Mouse (Mus musculus): Measurements from ENCODE around the gene Xiap. TPM values are rescaled to one million over a fixed set of nuclear protein-coding genes. Genes with fewer than 3 reads are reported as not detected.

The Xiap gene
- polyA plus RNA-seq, 1 experiment from 2014 or later, result 9.6 TPM

DNA sequence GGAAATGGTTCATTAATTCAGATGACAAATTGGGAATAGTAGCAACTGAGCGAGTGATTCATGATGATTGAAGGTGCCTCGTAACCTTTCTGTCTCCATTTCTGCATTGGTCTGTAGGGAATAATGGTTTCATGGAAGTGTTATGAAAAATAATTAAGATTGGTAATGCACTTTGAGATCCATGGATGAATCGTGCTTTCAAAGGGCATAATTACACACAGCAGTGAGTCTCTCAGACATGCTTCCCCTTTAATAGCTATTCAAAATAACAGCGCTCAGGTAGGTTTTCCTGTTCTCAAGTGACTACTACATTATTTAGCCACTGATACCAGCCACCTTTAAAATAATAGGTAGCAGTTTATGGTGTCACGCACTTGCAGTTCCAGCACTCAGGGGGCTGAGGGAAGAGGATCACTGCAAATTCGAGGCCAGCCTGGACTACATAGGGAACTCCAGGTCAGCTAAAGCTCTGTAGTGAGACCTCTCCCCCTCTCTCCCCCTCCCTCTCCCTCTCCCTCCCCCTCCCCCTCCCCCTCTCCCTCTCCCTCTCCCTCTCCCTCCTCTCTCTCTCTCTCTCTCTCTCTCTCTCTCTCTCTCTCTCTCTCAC, 60.1 kb downstream of the Xiap start:
- Histone ChIP-seq H3K4me1 (replicated peaks) (no peaks in the 10 kb centered on the region), H3K27ac (no peak overlapping the region), H3K9me3 (no peaks in the 10 kb centered on the region), H3K36me3 (no peaks in the 10 kb centered on the region), H3K27me3 (ENCODE audit: insufficient read depth, poor library complexity, severe bottlenecking) (no peaks in the 10 kb centered on the region), H3K4me3 (no peak overlapping the region)
- no peak for DNase-seq (ENCODE audit: low spot score)
- WGBS, result 80% methylated on average over 6 of the region's 6 CpGs

DNA sequence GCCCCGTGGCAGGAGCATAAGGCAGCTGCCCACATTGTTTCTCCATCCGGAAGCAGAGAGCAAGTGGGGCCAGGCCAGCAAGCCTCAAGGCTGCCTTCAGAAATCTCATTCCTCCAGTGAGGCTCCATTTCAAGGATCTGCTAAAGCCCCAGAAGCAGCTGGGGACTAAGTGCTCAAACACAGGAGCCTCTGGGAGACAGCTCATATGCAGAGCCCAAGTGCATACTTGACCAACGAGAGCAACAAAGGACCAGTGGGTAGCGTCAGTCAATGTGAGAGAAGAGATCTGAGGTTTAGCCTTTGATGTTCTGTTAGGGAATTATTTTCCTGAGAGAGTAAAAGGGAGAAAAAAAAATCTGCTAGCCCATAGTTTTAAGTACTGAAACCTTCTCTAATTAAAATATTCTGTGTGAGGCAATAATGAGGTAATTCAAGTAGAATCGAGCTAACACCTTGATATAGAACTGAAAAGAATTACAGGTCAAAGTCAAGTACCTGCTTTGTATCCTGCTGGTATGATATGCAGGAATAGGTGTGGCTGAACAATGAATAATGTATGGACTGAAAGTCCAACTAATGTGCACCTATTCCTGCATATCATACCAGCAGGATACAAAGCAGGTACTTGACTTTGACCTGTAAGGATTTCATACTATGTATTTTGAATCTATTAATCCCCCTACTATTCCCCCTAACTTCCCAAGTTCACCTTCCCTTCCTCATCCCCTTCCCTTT, 65.7 kb downstream of the Xiap start:
- peaks cover 11% of the 10 kb centered on the region; the same call in 1 of the 2 replicates for H3K9me3 ChIP-seq
- H3K4me1 ChIP-seq (replicated peaks), result no peaks in the 10 kb centered on the region
- no peak overlapping the region for H3K27ac ChIP-seq
- WGBS, result 80% methylated on average over 5 of the region's 5 CpGs
- H3K36me3 ChIP-seq, result no peaks in the 10 kb centered on the region
- no peak for DNase-seq (ENCODE audit: low spot score)
- no peaks in the 10 kb centered on the region for H3K27me3 ChIP-seq (ENCODE audit: insufficient read depth, poor library complexity, severe bottlenecking)
- no peak overlapping the region for H3K4me3 ChIP-seq

DNA sequence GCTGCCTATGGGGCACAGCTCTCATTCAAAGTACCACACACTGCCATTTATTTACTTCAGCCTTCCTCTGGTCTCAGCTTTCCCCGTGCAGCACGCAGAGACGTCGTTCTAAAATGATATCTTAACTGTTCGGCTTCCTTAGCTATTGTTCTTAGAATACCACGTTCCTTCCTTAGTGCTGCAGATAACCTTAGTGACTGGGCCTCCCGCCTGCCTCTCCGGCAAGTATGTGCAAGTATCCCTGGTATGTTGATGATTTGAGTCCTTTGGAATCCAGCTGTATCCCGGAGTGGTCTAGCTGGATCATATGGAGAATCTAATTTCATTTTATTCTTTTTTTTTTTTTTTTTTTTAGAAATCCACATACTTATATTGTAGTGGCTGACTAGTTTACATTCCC, 80.4 kb downstream of the Xiap start:
- no peaks in the 10 kb centered on the region for H3K36me3 ChIP-seq
- no peaks in the 10 kb centered on the region for H3K9me3 ChIP-seq
- no peak overlapping the region for H3K4me3 ChIP-seq
- no peak for DNase-seq (ENCODE audit: low spot score)
- no peaks in the 10 kb centered on the region for H3K4me1 ChIP-seq (replicated peaks)
- WGBS, result 68% methylated on average over 9 of the region's 9 CpGs
- H3K27me3 ChIP-seq (ENCODE audit: insufficient read depth, poor library complexity, severe bottlenecking), result no peaks in the 10 kb centered on the region
- no peak overlapping the region for H3K27ac ChIP-seq

DNA sequence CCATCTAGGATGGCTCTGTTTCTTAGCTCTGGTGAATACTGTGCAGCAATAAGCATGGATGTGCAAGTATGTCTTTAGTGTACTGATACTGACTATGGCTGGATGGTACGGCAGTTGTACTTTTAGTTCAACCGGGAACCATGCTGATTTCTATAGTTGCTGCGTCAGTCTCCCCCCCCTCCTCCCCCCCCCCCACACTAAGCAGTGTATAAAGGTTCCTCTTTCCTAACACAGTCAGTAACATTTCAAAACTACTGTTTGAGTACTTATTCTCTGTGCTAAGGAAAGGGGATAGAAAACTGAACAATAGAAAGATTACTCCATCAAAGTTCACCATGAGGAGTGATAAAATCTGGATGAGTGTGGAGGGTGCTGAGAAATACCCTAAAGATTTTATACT, 83.1 kb downstream of the Xiap start:
- DNase-seq (ENCODE audit: low spot score), result no peak
- H3K4me3 ChIP-seq, result no peak overlapping the region
- 86% methylated on average over 3 of the region's 3 CpGs for WGBS

DNA sequence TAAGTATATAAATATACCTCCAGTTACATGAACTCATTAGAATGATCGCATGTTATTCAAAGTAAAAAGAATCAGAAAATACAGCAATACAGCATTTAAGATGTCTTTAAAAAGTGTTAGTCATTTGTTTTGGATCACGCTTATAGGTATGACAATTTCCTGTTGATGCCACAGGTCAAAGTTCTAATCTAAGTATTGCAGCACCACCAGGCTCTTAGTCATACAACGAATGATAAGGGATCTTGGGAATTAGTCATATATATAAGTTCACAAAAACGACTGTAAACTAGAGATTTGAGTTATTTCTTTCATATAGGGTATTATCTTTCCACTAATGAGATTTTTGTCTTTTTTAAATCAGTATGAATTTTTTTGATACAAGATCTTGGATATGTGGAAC, 84.5 kb downstream of the Xiap start:
- Histone ChIP-seq H3K4me3 (no peak overlapping the region), H3K9me3 (no peaks in the 10 kb centered on the region), H3K27ac (no peak overlapping the region), H3K4me1 (replicated peaks) (no peaks in the 10 kb centered on the region), H3K36me3 (no peaks in the 10 kb centered on the region), H3K27me3 (ENCODE audit: insufficient read depth, poor library complexity, severe bottlenecking) (no peaks in the 10 kb centered on the region)
- no peak for DNase-seq (ENCODE audit: low spot score)
- 83% methylated on average over 4 of the region's 4 CpGs for WGBS

More for the DNA sequence above, 83.1 kb downstream of the Xiap start:
- Histone ChIP-seq H3K36me3 (no peaks in the 10 kb centered on the region), H3K27ac (no peak overlapping the region), H3K4me1 (replicated peaks) (no peaks in the 10 kb centered on the region), H3K9me3 (no peaks in the 10 kb centered on the region), H3K27me3 (ENCODE audit: insufficient read depth, poor library complexity, severe bottlenecking) (no peaks in the 10 kb centered on the region)

DNA sequence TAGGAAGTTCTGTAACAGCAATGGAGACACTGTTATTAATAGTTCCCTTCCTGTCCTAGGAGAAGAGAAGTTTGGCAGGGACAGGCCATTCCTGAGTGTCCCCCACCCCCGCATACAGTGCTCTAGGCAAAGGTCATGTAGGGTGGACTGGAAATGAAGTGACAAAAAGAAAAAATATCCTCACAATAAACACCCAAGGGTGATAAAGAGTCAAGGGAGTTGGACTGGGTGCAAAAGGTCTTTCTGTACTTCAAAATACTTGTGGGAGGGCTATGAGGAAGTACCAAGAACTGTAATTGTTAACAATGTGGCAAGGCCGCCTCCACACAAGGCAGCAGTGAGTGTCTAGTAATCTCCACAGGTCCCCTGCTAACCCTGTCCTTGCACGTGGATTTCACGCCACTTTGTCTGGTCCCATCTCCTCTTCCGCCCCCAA, 88.6 kb downstream of the Xiap start:
- Histone ChIP-seq H3K9me3 (peaks cover 9% of the 10 kb centered on the region; the same call in 1 of the 2 replicates), H3K4me1 (replicated peaks) (no peaks in the 10 kb centered on the region), H3K27ac (0 out of 2 replicates have a peak overlapping the region, but pooled peaks have one; percentile 90), H3K36me3 (no peaks in the 10 kb centered on the region), H3K4me3 (peak overlapping the region; percentile 57), H3K27me3 (ENCODE audit: insufficient read depth, poor library complexity, severe bottlenecking) (no peaks in the 10 kb centered on the region)
- 65% methylated on average over 5 of the region's 5 CpGs for WGBS
- DNase-seq (ENCODE audit: low spot score), result no peak

DNA sequence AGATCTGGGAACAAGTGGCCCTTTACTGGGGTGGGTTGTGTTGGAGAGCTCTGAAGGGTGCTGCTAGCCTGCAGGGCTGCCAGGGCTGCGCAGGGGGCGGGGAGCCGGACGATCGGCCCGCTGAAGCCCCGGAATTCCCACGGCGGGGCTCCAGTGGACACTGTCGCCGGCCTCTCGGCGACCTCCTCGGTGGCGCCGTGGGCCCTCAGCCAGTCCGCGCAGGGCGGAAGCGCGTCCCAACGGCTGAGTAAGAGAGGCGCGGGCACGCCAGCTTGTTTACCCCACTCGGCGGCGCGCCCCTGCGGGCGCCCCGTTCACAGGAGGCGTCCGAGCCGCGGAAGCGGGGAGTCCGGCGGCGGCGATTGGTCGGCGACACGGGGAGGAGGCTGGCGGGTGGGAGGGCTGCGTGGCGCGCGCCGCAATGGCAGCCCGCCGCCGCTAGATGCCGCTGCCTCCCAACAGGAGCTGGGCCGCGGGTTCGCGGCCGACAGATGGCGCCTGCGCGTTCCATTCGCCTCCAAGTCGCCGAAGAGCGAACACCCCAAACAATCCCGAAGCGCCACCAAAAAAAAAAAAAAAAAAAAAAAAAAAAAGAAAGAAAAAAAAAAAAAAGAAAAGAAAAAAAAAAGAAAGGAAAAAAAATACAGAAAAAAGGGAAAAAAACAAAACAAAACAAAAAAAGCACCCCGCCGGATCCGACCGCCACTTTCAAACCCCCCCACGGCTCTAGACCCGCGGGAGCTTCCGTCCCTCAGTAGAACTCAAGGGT, 89.5 kb downstream of the Xiap start, which contains the start of gene Stag2:
TSS of gene Stag2 (plus strand) at position 530 of the 769 bp plus-strand sequence.
- Histone ChIP-seq H3K36me3 (no peaks in the 10 kb centered on the region), H3K4me3 (peak within 1 kb of the TSS; percentile 66), H3K9me3 (peaks cover 9% of the 10 kb centered on the region; the same call in 1 of the 2 replicates), H3K27me3 (ENCODE audit: insufficient read depth, poor library complexity, severe bottlenecking) (no peaks in the 10 kb centered on the region), H3K27ac (peak within 1 kb of the TSS; percentile 98), H3K4me1 (replicated peaks) (no peaks in the 10 kb centered on the region)
- peak; percentile 85 for DNase-seq (ENCODE audit: low spot score)
- WGBS, result 13% methylated on average over 76 of the region's 76 CpGs

DNA sequence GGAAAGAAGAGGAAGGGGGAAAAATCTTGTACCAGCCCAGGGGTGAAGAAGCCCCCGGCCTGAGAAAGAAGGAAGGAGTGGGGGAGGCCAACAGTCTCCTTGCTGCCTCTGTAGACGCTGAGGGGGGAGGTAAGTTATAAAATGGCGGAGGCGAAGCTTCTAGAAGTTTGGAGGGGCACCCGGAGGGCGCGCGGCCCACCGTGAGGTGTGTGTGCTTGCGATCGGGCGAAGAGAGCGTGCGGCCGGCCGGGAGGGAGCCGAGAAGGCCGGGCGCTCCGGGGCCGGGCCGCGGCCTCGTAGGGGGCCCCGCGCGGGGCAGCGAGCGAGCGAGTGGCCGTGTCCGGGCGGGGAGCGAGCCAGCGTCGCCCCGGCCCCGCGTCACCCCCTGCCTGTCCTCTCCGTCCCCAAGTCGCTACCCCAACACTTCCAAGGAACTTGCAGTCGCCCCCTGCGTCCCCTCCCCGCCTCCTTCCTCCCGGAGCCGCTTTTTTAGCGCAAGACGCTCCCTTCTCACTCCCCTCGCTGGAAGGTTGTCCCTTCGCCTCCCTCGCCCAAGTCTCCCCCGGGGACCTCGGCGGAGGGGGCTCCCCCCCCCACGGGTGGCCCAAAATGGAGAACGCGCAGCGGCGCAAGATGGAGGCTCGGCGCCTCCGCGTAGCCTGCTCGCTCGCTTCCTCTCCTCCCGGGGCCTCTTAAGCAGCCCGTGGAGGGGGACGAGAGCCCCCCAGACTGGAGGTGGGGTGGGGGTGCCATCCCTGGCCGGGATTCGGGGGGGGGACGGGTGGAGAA, 90.3 kb downstream of the Xiap start:
- Histone ChIP-seq H3K36me3 (no peaks in the 10 kb centered on the region), H3K9me3 (peaks cover 9% of the 10 kb centered on the region; the same call in 1 of the 2 replicates), H3K4me1 (replicated peaks) (no peaks in the 10 kb centered on the region), H3K4me3 (peak overlapping the region; percentile 66), H3K27ac (peak overlapping the region; percentile 98), H3K27me3 (ENCODE audit: insufficient read depth, poor library complexity, severe bottlenecking) (no peaks in the 10 kb centered on the region)
- no peak for DNase-seq (ENCODE audit: low spot score)
- WGBS, result 24% methylated on average over 43 of the region's 71 CpGs

DNA sequence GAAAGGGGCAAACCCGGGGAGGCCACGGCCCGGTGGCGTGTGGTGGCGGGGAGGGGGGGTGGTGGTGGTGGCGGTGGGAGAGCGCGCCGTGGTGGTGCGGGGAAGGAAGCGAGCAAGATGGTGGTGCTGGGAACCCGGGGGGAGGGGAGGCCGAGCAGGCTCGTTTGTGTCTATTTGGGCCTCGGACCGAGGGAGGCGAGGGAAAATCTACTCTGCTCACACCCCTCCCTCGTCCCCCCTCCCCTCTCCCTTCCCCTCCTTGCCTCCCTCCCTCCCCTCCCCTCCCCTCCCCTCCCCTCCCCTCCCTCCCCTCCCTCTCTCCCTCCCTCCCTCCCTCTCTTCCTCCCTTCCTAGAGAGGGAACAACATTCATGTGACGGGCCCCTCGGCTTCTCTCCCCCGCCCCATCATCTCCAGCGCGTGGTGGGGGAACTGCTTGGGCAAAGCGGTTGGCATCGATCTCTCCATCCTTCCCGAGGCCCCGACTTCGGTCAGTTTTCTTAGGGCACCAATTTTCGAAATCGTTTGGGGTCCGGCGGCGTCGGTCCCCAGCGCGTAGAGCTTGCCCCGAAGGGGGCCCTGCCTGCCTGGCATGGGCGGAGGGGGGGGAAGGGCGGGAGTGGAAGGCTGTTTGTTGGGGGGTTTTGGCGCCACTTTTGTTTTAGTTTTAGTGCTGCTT, 91.0 kb downstream of the Xiap start:
- no peaks in the 10 kb centered on the region for H3K27me3 ChIP-seq (ENCODE audit: insufficient read depth, poor library complexity, severe bottlenecking)
- 19% methylated on average over 34 of the region's 40 CpGs for WGBS
- H3K4me3 ChIP-seq, result peak overlapping the region; percentile 66
- H3K36me3 ChIP-seq, result no peaks in the 10 kb centered on the region
- peak; percentile 85 for DNase-seq (ENCODE audit: low spot score)
- H3K27ac ChIP-seq, result peak overlapping the region; percentile 98
- H3K9me3 ChIP-seq, result peaks cover 9% of the 10 kb centered on the region; the same call in 1 of the 2 replicates
- H3K4me1 ChIP-seq (replicated peaks), result no peaks in the 10 kb centered on the region

DNA sequence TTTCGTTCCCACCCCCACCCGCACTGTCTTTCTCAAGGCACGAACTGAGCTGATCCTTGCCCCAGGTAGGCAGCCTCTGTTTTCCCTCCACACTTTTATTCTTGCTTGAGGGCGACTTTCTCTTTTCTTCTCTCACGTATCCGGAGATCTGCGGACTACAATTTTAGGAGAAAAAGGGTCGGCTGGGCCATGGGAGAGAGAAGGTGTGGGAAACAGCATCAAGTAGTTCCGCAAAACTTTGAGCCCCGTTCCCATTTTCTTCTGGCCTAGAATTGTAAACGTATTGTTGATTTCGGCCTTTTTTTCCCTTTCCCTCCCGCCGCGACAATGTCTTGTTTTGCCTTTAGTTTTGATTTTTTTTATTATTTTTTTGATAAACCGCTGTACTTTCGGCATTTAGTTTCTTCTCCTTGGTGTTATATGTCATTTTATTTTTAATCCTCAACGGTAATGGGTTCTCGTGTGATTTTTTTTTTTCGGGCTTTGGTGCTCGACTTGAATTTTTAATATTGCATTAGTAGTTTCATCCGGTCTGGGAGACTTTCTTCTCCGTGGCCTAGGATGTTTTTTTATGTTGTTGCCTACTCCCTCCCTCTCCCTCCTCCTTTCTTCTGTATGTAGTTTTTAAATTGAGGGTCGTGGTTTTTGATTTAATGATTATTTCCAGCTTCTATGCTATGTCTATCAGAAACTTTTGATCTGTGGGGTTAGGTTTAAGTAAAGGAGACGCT, 91.7 kb downstream of the Xiap start:
- H3K36me3 ChIP-seq, result no peaks in the 10 kb centered on the region
- 17% methylated on average over 25 of the region's 25 CpGs for WGBS
- peak overlapping the region; percentile 66 for H3K4me3 ChIP-seq
- DNase-seq (ENCODE audit: low spot score), result no peak
- H3K4me1 ChIP-seq (replicated peaks), result no peaks in the 10 kb centered on the region
- peak overlapping the region; percentile 98 for H3K27ac ChIP-seq
- H3K27me3 ChIP-seq (ENCODE audit: insufficient read depth, poor library complexity, severe bottlenecking), result no peaks in the 10 kb centered on the region
- H3K9me3 ChIP-seq, result peaks cover 9% of the 10 kb centered on the region; the same call in 1 of the 2 replicates

DNA sequence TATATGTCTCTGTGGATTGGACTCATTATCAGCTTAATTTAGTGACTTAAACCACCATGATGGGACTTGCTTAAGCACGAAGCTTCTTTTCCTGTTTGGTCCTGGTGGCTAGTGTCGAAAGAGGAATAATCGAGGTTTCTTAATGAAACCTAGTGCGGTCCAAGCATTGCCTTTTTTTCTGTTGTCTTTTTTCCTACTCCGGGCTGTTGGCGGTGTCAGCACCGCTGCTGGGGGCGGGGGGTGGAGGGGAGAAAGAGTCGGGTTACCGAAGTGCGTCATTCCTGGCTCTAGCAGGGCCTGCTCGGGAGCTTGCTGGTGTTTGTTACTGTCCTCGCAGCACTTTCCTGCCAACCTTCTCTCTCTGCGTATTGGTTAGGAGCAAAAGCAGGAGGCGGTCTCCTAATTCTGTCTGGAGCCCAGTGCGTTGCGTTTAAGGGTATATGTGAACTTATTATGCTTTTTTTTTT, 92.5 kb downstream of the Xiap start:
- DNase-seq (ENCODE audit: low spot score), result peak; percentile 82
- 11% methylated on average over 17 of the region's 17 CpGs for whole genome bisulfite sequencing
- Histone ChIP-seq H3K27me3 (ENCODE audit: insufficient read depth, poor library complexity, severe bottlenecking) (no peaks in the 10 kb centered on the region), H3K4me3 (peak overlapping the region; percentile 66), H3K4me1 (replicated peaks) (no peaks in the 10 kb centered on the region), H3K9me3 (peaks cover 9% of the 10 kb centered on the region; the same call in 1 of the 2 replicates), H3K27ac (peak overlapping the region; percentile 98), H3K36me3 (no peaks in the 10 kb centered on the region)

Measured in hindbrain, embryonic 10.5 days (tissue).